Mouse (Mus musculus) small intestine, adult 2 months (tissue): ENCODE measurements at regions not wholly inside any gene's neighbourhood (a gene's known extent, or its start where the extent isn't known, plus 50 kb on each side); places are given as distances from the start of the nearest gene placed in this dataset.

Source experiments
- CTCF ChIP-seq: fragments of 200-500 bp; IDR thresholded peaks from 2 replicates; pipeline ENCODE4 v1.5.1; 2012; ENCODE audit warnings: low read depth, mild to moderate bottlenecking, control low read depth, inconsistent platforms, low read length, moderate library complexity, mixed read lengths; ENCODE audit not compliant: insufficient replicate concordance, insufficient read length; ENCODE audit errors: extremely low read depth
- POLR2A ChIP-seq: fragments of 200-500 bp; IDR thresholded peaks from 2 replicates; pipeline ENCODE4 v1.6.1; 2012; ENCODE audit warnings: low read depth, mild to moderate bottlenecking, control low read depth, inconsistent platforms, low read length, moderate library complexity

GRCm38 (mm10) chr1:61415426-61416195 is 223.0 kb upstream of the Pard3b start:
- TF ChIP-seq CTCF: no peak
- TF ChIP-seq POLR2A: no peak
